Mouse (Mus musculus) olfactory bulb, adult 2 months (tissue): ENCODE measurements at regions not wholly inside any gene's neighbourhood (a gene's known extent, or its start where the extent isn't known, plus 50 kb on each side); places are given as distances from the start of the nearest gene placed in this dataset.

Experiments used
- H3K27ac ChIP-seq: fragments of 200-500 bp; 2 replicates; pipeline ENCODE4 v1.5.1; 2012; ENCODE audit warnings: low read depth, low read length; ENCODE audit not compliant: insufficient read depth
- H3K4me1 ChIP-seq: fragments of 200-500 bp; 2 replicates; pipeline ENCODE4 v1.6.1; 2012; ENCODE audit warnings: low read length; ENCODE audit not compliant: control insufficient read depth, insufficient read depth
- H3K4me3 ChIP-seq: fragments of 200-500 bp; 2 replicates; pipeline ENCODE4 v1.5.1; 2012; ENCODE audit warnings: mild to moderate bottlenecking, low read depth, low read length, moderate library complexity; ENCODE audit not compliant: insufficient read depth
- CTCF ChIP-seq: fragments of 200-500 bp; IDR thresholded peaks from 2 replicates; pipeline ENCODE4 v1.5.1; 2012; ENCODE audit warnings: low read depth, mild to moderate bottlenecking, low read length, moderate library complexity; ENCODE audit not compliant: insufficient read depth
- POLR2A ChIP-seq: fragments of 200-500 bp; IDR thresholded peaks from 2 replicates; pipeline ENCODE4 v1.6.1; 2012; ENCODE audit warnings: mild to moderate bottlenecking, low read depth, low read length, moderate library complexity; ENCODE audit not compliant: insufficient read depth
- WGBS: fragments of 180-500 bp; shearing (Covaris S2); methylation state at CpG from one replicate; pipeline ENCODE4 v1.1.7; 2018; 5-methylcytosine and 5-hydroxymethylcytosine counted together

DNA sequence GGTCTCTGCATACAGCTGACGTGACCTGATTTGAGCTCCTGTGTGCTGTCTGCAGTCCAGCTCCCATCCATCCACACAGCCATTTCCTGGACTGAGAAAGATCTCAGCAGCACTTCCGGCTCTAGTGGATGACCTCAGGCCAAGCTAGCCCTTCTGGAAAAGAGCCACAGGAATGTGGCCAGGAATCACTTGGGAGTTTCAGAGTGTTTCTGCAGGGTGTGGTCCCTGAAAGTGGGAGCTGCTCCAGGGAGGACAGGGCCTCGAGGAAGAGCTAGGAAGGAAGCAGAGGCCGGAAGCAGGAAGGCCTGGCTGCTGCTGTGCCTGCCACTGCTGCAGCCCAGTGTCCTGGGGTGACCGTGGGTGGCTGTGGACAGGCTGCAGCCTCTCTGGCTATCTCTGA, 142.5 kb downstream of the Chst1 start:
- WGBS: 81% methylated on average over 5 of the region's 5 CpGs

GRCm38 (mm10) chr2:92742671-92743070, 143.2 kb downstream of the Chst1 start:
- H3K4me1 ChIP-seq: peaks cover 5% of the 10 kb centered on the region
- TF ChIP-seq POLR2A: no peak

More for the DNA sequence above, 142.5 kb downstream of the Chst1 start:
- TF ChIP-seq POLR2A (no peak), CTCF (no peak)
- Histone ChIP-seq H3K4me1 (peaks cover 5% of the 10 kb centered on the region), H3K4me3 (no peak overlapping the region), H3K27ac (no peak overlapping the region)

DNA sequence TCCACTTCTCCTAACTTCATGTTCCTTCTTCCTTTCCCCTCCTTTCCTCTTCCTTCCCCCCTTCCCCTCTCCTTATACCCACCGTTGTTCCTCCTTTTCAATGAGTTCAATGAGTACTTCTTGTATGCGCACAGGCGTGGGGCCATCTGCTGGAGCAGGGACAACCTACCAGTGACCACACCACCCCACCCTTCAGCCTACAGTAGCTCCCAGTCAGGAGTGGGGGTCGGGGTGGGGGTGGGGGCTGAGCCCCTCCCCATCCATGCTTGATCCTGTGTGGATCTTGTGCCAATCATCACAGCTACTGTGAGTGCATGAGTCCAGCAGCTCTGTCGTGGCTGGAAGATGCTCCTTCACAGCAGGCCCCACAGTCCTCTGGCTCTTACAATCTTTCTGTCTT, 143.6 kb downstream of the Chst1 start:
- H3K4me1 ChIP-seq: peaks cover 5% of the 10 kb centered on the region
- no peak for TF ChIP-seq CTCF
- no peak for TF ChIP-seq POLR2A

More at GRCm38 (mm10) chr2:92742671-92743070, 143.2 kb downstream of the Chst1 start:
- Histone ChIP-seq H3K4me3 (no peak overlapping the region), H3K27ac (no peak overlapping the region)

GRCm38 (mm10) chr2:92743911-92744310, 144.4 kb downstream of the Chst1 start:
- peaks cover 5% of the 10 kb centered on the region for H3K4me1 ChIP-seq
- TF ChIP-seq POLR2A (no peak), CTCF (no peak)
- WGBS: 75% methylated on average over 5 of the region's 5 CpGs
- H3K27ac ChIP-seq: no peak overlapping the region
- H3K4me3 ChIP-seq: no peak overlapping the region

More for the DNA sequence above, 143.6 kb downstream of the Chst1 start:
- Histone ChIP-seq H3K27ac (no peak overlapping the region), H3K4me3 (no peak overlapping the region)
- 56% methylated on average over 5 of the region's 5 CpGs for WGBS

DNA sequence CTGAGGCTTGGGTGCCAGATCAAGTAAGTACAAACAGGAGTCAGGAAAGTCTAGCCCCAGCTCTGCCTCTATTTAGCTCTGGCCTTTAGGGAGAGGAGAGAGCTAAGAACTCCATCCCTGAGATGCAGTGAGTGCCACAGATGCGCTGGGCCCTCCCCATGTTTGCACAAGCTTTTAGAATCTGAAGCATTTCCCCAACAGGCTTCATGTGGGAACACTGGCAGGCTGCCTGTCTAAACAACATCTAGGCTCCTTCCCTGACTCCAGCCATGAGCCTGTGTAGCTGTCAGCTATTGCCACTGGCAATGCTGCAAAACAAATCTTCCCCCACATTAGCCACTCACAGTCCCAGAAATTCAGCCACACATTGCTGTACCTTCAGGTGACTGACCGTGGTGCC, 147.9 kb downstream of the Chst1 start:
- TF ChIP-seq CTCF (no peak), POLR2A (no peak)
- WGBS: 88% methylated on average over 2 of the region's 2 CpGs
- Histone ChIP-seq H3K4me1 (peaks cover 8% of the 10 kb centered on the region), H3K4me3 (no peak overlapping the region), H3K27ac (no peak overlapping the region)

- TF ChIP-seq CTCF (no peak), POLR2A (no peak)
- Histone ChIP-seq H3K4me1 (peaks cover 10% of the 10 kb centered on the region), H3K4me3 (no peak overlapping the region), H3K27ac (no peak overlapping the region)
- WGBS: 59% methylated on average over 4 of the region's 4 CpGs
Measured at GRCm38 (mm10) chr2:92750116-92750515, 150.6 kb downstream of the Chst1 start.

DNA sequence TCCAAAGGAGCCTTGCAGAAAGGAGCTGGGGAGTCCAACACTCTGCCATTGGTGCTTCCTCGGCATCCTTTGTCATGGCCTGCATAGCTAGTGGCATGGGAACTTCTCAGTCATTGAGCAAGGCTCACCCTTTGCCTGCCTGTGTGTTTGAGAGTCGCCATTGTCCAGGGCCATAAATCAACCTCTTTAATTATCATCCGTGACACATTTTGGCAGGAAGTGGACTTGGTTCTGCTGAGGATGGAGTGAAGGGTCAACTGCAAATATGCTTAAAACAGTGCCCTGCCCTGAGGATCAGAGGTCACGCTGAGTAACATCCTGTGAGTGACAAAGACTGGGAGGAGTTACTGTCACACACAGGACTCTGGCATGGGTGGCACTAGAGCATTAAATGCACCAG, 151.2 kb downstream of the Chst1 start:
- H3K4me3 ChIP-seq: no peak overlapping the region
- no peak overlapping the region for H3K27ac ChIP-seq
- TF ChIP-seq POLR2A: no peak
- TF ChIP-seq CTCF: no peak
- 79% methylated on average over 4 of the region's 4 CpGs for whole genome bisulfite sequencing
- H3K4me1 ChIP-seq: peaks cover 11% of the 10 kb centered on the region

DNA sequence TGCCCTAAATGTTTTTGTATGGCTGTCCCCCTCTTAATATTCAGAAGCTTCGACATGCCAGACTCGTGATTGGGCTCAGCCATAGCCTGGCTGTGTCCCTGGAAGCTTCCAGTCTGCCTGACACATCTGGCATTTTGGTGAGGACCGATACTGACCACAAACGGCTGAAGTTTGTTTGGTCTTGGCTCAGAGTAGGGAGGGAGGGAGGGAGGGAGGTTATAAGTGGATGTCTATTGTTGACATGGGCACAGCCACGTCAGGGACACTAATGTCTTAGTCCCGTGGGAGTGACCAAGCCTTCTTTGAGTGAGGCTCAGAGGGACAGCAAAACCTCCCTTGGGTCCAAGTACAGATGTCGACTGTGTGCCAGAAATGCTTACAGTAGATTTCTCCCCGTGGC, 151.7 kb downstream of the Chst1 start:
- Histone ChIP-seq H3K4me3 (no peak overlapping the region), H3K27ac (no peak overlapping the region), H3K4me1 (peaks cover 11% of the 10 kb centered on the region)
- TF ChIP-seq CTCF (no peak), POLR2A (no peak)
- 61% methylated on average over 8 of the region's 8 CpGs for WGBS

GRCm38 (mm10) chr2:92752156-92752555, 152.6 kb downstream of the Chst1 start:
- no peak overlapping the region for H3K4me3 ChIP-seq
- TF ChIP-seq CTCF (no peak), POLR2A (no peak)
- H3K4me1 ChIP-seq: peaks cover 11% of the 10 kb centered on the region
- WGBS: 92% methylated on average over 3 of the region's 3 CpGs
- no peak overlapping the region for H3K27ac ChIP-seq

GRCm38 (mm10) chr2:92752794-92753193, 153.3 kb downstream of the Chst1 start:
- TF ChIP-seq CTCF (no peak), POLR2A (no peak)
- no peak overlapping the region for H3K27ac ChIP-seq
- H3K4me3 ChIP-seq: no peak overlapping the region
- H3K4me1 ChIP-seq: peaks cover 11% of the 10 kb centered on the region
- WGBS: 94% methylated on average over 8 of the region's 8 CpGs
